Mouse (Mus musculus) urinary bladder, postnatal 25 days (tissue): ENCODE results near the gene Tsc2.

Experiments used
- DNase-seq: peaks from one replicate; pipeline ENCODE4 v3.0.0; 2022; ENCODE audit warnings: low spot score

Gene Tsc2

GRCm38 (mm10) chr17:24610711-24611110 is 21.7 kb downstream of the Tsc2 start:
- DNase-seq: no peak

GRCm38 (mm10) chr17:24608874-24609273 is 23.6 kb downstream of the Tsc2 start:
- no peak for DNase-seq

GRCm38 (mm10) chr17:24608370-24608769 is 24.1 kb downstream of the Tsc2 start:
- no peak for DNase-seq

GRCm38 (mm10) chr17:24604557-24604956 is 27.9 kb downstream of the Tsc2 start:
- DNase-seq: no peak

GRCm38 (mm10) chr17:24603961-24604360 is 28.5 kb downstream of the Tsc2 start:
- DNase-seq: no peak

- no peak for DNase-seq
Observed at GRCm38 (mm10) chr17:24600502-24600901, 31.9 kb downstream of the Tsc2 start.

GRCm38 (mm10) chr17:24597989-24598388 is 34.4 kb downstream of the Tsc2 start:
- DNase-seq: no peak

GRCm38 (mm10) chr17:24596471-24597183 is 35.8 kb downstream of the Tsc2 start:
- DNase-seq: no peak

GRCm38 (mm10) chr17:24596073-24596466 is 36.4 kb downstream of the Tsc2 start:
- no peak for DNase-seq

GRCm38 (mm10) chr17:24595126-24596072 is 37.0 kb downstream of the Tsc2 start:
- no peak for DNase-seq

- no peak for DNase-seq
Observed at GRCm38 (mm10) chr17:24593992-24594890, 38.2 kb downstream of the Tsc2 start.

- DNase-seq: no peak
Observed at GRCm38 (mm10) chr17:24593248-24593647, 39.2 kb downstream of the Tsc2 start.

GRCm38 (mm10) chr17:24591695-24592094 is 40.7 kb downstream of the Tsc2 start:
- no peak for DNase-seq

GRCm38 (mm10) chr17:24590943-24591342 is 41.5 kb downstream of the Tsc2 start:
- no peak for DNase-seq

- no peak for DNase-seq
Observed at GRCm38 (mm10) chr17:24586532-24586931, 45.9 kb downstream of the Tsc2 start.

GRCm38 (mm10) chr17:24584520-24584919 is 47.9 kb downstream of the Tsc2 start:
- no peak for DNase-seq

- no peak for DNase-seq
Observed at GRCm38 (mm10) chr17:24583599-24584460, 48.6 kb downstream of the Tsc2 start.

- no peak for DNase-seq
Observed at GRCm38 (mm10) chr17:24580287-24580686, 52.1 kb downstream of the Tsc2 start.

GRCm38 (mm10) chr17:24579532-24579931 is 52.9 kb downstream of the Tsc2 start:
- no peak for DNase-seq

GRCm38 (mm10) chr17:24573811-24574210 is 58.6 kb downstream of the Tsc2 start:
- DNase-seq: no peak

GRCm38 (mm10) chr17:24572651-24573245 is 59.7 kb downstream of the Tsc2 start:
- no peak for DNase-seq
